Mouse (Mus musculus): ENCODE data around the gene Amer1.

The Amer1 gene

DNA sequence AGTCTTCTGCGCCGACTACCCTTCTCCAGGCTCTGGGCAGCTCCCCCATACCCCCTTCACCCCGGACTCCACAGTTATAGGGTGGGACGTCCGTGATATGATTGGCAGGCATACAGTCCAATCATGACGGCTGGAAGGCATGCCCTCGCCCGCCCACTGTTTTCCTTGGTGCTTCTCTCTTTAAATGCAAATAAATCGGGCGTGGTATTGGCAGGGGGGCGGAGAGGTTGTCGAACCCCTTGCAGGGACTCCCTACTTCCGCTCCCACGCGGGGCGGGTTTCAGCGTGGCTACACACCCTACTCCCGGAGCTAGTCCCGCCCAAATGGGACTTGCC is at the start of gene Amer1:
Gene Amer1, minus strand, starts transcription at position 97 of the 336 bp plus-strand sequence.
- peak; percentile 92 for DNase-seq

DNA sequence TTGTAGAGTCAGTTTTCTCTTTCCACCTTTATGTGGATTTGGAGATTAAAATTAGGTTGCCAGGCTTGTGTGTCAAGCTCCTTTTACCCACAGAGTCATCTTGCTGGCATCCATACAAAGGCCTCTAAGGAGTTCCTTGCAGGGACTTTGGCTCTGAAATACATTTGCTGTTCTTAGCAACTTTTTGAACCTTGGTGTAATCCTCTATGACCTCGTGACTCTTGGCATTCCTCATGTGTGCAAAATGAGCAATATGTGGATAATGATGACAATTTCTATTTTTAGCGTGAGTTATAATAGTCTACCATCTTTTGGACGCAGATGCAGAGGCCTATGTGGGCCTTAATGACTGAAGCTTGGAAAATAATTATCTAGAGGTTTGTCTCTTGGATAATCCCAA is 12.5 kb upstream of the Amer1 start:
- DNase-seq = no peak

DNA sequence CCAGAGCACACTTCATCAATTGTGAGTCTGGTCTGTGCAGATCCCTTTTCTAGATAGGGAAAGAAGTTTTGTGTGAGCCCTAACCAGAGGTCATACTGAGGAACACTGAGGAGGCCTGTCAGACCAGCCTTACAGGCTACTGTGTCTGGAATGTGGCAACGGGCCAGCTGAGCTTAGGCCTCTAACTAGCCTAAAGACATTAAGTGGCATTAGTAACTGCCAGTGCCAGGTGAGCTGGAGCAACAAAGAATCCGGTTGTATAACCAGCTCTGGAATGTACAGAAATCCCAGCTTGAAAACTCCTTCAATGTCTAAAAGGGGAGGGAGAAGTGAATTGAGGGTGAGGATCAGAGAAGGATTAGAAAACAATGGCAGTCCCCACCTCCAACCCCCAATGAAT is 1.2 kb upstream of the Amer1 start:
- peak; percentile 34 for DNase-seq

DNA sequence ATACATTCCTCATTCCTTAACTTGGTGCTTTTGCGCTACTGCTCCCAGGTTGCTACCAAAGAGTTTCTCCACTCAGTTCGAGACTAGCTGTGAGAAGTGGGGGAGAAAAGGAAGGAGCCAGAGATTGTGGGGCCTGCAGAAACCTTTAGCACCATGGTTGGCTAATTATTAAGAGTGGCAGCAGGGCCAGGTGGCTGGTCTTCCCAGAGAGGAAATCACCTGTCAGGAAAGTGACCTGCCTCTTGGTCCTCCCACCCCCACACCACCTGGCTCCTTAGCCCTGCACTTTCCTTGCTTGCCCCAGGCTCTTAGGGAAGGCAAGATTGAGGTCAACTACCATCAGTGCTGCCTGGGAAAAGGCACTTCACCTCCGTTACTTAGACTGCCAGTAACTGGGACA is 469 bp upstream of the Amer1 start:
- DNase-seq = peak; percentile 77

DNA sequence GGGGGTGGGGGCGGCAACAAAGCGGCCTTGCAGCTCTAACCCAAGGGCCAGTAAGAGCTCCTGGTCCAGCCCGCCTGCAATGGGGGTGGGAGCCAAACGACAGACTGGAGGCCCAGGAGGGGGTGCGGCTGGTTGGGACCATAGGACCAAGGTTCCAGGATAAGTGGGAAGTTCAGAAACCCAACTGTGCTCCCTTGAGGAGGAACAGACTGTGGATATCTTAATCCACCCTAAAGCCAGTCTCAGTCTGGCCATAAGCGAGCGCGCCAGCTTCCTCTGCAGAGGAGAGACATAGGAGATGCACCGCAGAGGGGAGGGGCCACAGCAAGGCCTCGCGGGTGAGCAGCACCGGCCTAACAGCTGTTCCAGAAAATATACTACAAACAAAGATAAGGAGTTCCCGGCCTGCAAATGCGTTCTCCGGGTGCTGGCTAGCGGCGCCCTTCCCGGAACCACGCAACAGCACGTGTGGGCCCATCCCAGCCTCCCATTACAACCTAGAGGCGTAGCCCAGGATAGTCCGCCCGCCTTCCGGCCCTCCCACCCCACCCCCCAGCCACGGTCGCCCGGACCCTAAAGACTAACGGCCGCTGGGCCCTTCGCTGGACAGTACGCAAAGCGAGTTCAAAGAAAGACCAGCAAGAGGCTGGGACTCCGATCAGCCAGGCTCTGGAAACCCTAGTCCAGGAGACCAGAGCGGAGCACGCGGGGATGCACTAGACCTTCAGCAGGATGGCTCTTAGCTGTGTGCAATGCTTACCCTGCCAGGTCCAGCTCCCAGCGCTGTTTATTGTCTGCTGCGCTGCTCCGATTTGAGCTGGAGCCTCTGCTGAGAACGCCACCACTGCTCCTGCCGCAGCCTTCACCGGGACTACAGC is 535 bp downstream of the Amer1 start:
- DNase-seq = peak; percentile 71

DNA sequence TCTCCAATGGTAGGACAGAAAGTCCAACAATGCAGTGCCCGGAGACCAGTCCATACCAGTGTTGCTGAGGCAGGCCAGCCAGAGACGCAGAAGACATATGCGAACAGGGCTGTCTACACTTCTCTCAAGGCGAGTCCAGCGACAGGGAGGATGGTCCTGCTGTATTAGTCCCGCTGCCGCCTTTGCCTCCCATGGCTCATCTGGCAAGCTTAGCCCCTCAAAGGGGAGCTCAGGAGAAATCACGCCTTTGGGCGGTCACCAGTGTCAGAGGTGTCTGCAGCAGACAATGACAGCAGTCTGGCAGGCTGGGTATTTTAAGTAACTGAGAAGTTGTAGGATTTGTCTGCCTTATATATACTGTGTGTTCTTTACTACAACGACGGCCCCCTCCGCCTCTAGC is 1.3 kb downstream of the Amer1 start:
- peak; percentile 33 for DNase-seq

DNA sequence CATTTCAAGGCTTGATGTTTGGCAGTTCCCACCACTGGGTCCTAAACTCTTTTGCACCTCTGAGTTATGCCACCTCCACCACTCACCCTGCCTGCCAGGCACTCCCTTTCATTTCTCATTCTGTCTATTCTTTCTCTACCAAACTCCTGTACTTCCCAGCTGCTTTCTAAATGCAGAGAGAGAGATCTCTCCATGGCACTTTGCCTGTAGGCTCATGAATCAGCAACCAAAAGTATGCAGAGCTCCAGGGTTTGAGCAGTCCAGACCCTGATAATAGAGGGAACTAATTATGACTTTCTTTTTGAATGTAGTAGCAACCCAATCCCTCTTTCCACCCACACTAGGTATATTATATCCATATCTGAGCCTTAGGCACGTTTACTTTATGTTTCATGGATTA is 2.4 kb downstream of the Amer1 start:
- no peak for DNase-seq

DNA sequence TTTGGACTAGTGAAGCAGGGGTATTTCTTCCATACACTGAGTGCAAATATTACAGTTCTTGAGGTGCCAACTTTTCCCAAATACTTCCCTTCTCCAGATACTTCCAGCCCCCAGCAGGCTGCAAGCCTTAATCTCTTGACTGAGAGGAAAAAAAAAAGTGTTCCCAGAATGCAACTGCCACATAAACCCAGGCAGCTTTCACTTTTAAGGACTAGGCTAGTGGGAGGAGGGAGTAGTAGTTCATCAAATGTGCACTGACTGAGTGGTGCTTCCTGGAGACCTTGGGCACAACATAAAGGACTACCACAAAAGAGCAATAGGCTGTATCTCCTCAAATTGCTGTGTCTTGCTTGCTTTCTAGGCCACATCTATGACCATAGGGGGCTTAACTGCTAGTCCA is 3.4 kb downstream of the Amer1 start:
- no peak for DNase-seq

DNA sequence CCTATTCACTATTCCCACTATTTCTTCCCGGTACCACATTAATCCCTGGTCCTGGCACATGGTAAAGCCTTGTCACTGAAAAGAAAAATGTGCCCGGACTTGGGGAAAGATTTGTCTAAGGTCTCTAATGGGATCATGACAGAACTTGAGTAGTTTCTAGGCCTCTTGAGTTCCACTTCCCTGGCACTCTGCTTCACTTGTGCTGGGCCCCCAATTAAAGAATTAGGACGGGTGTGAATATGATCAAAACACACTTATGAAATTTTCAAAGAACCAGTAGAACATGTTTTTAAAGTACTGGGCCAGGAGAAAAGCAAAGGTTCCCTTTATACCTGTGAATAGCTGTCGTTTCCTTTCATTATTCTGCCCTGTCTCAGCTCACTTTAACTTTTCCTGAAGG is 6.2 kb downstream of the Amer1 start:
- no peak for DNase-seq

DNA sequence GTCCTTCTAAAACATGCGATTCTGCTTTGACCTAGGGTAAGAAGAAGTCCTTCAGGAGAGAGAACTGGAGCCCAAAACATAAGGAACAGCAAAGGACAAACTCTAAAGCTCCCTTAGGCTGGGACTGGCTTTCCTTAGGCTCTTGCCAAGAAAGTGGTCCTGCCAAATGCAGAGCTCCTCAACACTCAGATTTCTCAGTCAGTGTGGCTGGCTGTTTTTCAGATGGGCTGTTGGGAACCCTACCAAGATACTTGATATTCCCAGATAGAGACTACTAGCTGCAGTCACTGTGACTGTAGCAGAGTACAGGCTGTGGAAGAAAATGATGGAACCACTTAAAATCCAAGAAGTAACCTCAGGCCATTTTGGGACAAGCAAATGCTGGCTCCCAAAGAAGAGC is 7.4 kb downstream of the Amer1 start:
- DNase-seq = no peak

DNA sequence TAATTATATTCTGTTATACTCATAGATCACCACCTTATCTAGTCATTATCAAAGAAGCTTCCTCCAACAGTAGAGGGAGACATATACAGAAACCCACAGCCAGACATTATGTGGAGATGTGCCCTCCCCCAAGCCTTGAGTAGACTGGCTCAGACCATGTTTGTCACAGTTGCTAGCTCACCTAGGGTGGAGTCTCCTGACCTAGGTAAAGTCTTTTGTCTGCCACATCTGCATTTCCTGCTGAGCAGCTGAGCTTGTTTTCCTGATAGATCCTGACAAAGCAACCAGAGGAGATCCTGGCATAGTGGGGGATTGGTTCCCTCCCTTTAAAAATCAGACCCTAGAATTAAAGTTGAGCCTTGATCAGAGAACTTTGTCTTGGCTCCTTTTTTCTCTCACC is 71.6 kb downstream of the Amer1 start:
- no peak for DNase-seq

All from cerebellum, adult 9-11 months (tissue).